Comparison of ENCODE assay signal across 7 mouse cellular contexts in genomic region chr13:99515736-99516447, GRCm38 (mm10). TPM values are rescaled to one million over a fixed set of nuclear protein-coding genes. Genes with fewer than 3 reads are reported as not detected.
DNase-seq lines count a peak whose midpoint lies in the region; ATAC-seq lines count a peak whose summit lies in the region.

No protein-coding gene starts in this region.

- peak overlapping the region; percentile 85 for H3K4me2 ChIP-seq in forebrain, embryonic 13.5 days
- peak overlapping the region; percentile 97 for H3K4me2 ChIP-seq in intestine, embryonic 15.5 days (replicated peaks)
- H3K4me2 ChIP-seq in midbrain, embryonic 16.5 days (ENCODE audit: low read length), result peak overlapping the region; percentile 99

- H3K4me1 ChIP-seq in brown adipose tissue, adult 24 weeks (ENCODE audit: control insufficient read depth, insufficient read depth, insufficient read length, low read length), result 0 out of 2 replicates have a peak, but pooled peaks cover 2% of the 10 kb centered on the region
- peaks cover 37% of the 10 kb centered on the region for H3K4me1 ChIP-seq in forebrain, embryonic 13.5 days
- H3K4me1 ChIP-seq in intestine, embryonic 15.5 days (replicated peaks), result 0 out of 2 replicates have a peak, but pooled peaks cover 12% of the 10 kb centered on the region
- H3K4me1 ChIP-seq in midbrain, embryonic 16.5 days (ENCODE audit: control insufficient read depth, insufficient read depth, low read length), result peaks cover 21% of the 10 kb centered on the region

- under 1% methylated on average over 44 of the region's 44 CpGs for WGBS in forebrain, embryonic 13.5 days
- under 1% methylated on average over 44 of the region's 44 CpGs for WGBS in intestine, embryonic 15.5 days
- 0% methylated on average over 44 of the region's 44 CpGs for WGBS in midbrain, embryonic 16.5 days

- H3K27me3 ChIP-seq in forebrain, embryonic 13.5 days, result no peaks in the 10 kb centered on the region
- no peaks in the 10 kb centered on the region for H3K27me3 ChIP-seq in intestine, embryonic 15.5 days (replicated peaks)
- no peaks in the 10 kb centered on the region for H3K27me3 ChIP-seq in midbrain, embryonic 16.5 days (ENCODE audit: control insufficient read depth, insufficient read depth, low read depth, low read length)

- peak overlapping the region; percentile 63 for H3K4me3 ChIP-seq in brown adipose tissue, adult 24 weeks (ENCODE audit: insufficient read depth, low read depth, low read length)
- H3K4me3 ChIP-seq in forebrain, embryonic 13.5 days, result peak overlapping the region; percentile 92
- H3K4me3 ChIP-seq in intestine, embryonic 15.5 days (replicated peaks), result peak overlapping the region; percentile 66
- peak overlapping the region; percentile 90 for H3K4me3 ChIP-seq in midbrain, embryonic 16.5 days (ENCODE audit: low read depth, low read length)

- H3K36me3 ChIP-seq in forebrain, embryonic 13.5 days (ENCODE audit: poor library complexity, severe bottlenecking), result peaks cover 3% of the 10 kb centered on the region; the same call in 1 of the 2 replicates
- no peaks in the 10 kb centered on the region for H3K36me3 ChIP-seq in intestine, embryonic 15.5 days
- no peaks in the 10 kb centered on the region for H3K36me3 ChIP-seq in midbrain, embryonic 16.5 days (ENCODE audit: control insufficient read depth, insufficient read depth, low read length)

- ATAC-seq in forebrain, embryonic 13.5 days, result peak; percentile 30
- peak; percentile 44 for ATAC-seq in intestine, embryonic 15.5 days
- peak; percentile 54 for ATAC-seq in midbrain, embryonic 16.5 days

- no peaks in the 10 kb centered on the region for H3K9me3 ChIP-seq in forebrain, embryonic 13.5 days (replicated peaks)
- no peaks in the 10 kb centered on the region for H3K9me3 ChIP-seq in intestine, embryonic 15.5 days
- H3K9me3 ChIP-seq in midbrain, embryonic 16.5 days (replicated peaks; ENCODE audit: control insufficient read depth, low read length, poor library complexity, severe bottlenecking), result no peaks in the 10 kb centered on the region

- H3K9ac ChIP-seq in forebrain, embryonic 13.5 days, result peak overlapping the region; percentile 97
- peak overlapping the region; percentile 55 for H3K9ac ChIP-seq in intestine, embryonic 15.5 days
- peak overlapping the region; percentile 98 for H3K9ac ChIP-seq in midbrain, embryonic 16.5 days (ENCODE audit: low read depth, low read length)

- DNase-seq in ovary, postnatal 10 days (ENCODE audit: low spot score), result peak; percentile 8
- no peak for DNase-seq in ovary, postnatal 14 days (ENCODE audit: low spot score)
- no peak for DNase-seq in layer of hippocampus, adult 18-20 months (ENCODE audit: low spot score in 2 of 2)

- H3K27ac ChIP-seq in brown adipose tissue, adult 24 weeks (replicated peaks; ENCODE audit: low read depth, low read length), result 0 out of 2 replicates have a peak overlapping the region, but pooled peaks have one; percentile 15
- H3K27ac ChIP-seq in forebrain, embryonic 13.5 days, result peak overlapping the region; percentile 100
- H3K27ac ChIP-seq in intestine, embryonic 15.5 days, result peak overlapping the region; percentile 68
- peak overlapping the region; percentile 99 for H3K27ac ChIP-seq in midbrain, embryonic 16.5 days (ENCODE audit: low read length)

RNA-seq across cellular contexts. Expression of gene Map1b, which starts 0.4 kb away (rescaled TPM):
- polyA plus RNA-seq in brown adipose tissue, adult 24 weeks (2012; ENCODE audit: insufficient read depth, insufficient read length, missing spikeins), result 1.4 and 2.7 TPM in 2 replicates
- 1,694 and 1,735 TPM in 2 replicates for polyA plus RNA-seq in forebrain, embryonic 13.5 days (2015; fragmentation: Nextera tagmentation; extraction: Ambion mirVana)
- 104 and 116 TPM in 2 replicates for polyA plus RNA-seq in intestine, embryonic 15.5 days (2015; fragmentation: Nextera tagmentation; extraction: Ambion mirVana)
- polyA plus RNA-seq in midbrain, embryonic 16.5 days (2015; fragmentation: Nextera tagmentation; extraction: Ambion mirVana), result 1,966 and 2,233 TPM in 2 replicates
- 100 to 1,000 TPM; 658 to 669 TPM for total RNA-seq in layer of hippocampus, adult 18-20 months (2021)

Comparison
In these comparisons a context has a peak if more than half of its experiments do, and no peak if none do; other contexts are left out.
1. H3K27ac ChIP-seq: peak in every context shown above with its lines; median percentile 100 in forebrain, embryonic 13.5 days; 99 in midbrain, embryonic 16.5 days; 68 in intestine, embryonic 15.5 days; 15 in brown adipose tissue, adult 24 weeks.
2. RNA of gene Map1b, which starts 0.4 kb away (polyA plus RNA-seq): 1,966 to 2,233 TPM in midbrain, embryonic 16.5 days, 1,694 to 1,735 TPM in forebrain, embryonic 13.5 days and 104 to 116 TPM in intestine, embryonic 15.5 days; 1.4 to 2.7 TPM in brown adipose tissue, adult 24 weeks; every median in the first group is over 10 times any median in the second.
3. Peak in every context shown above with its lines, with median percentiles within 50 percentile points of each other: H3K4me3 ChIP-seq, ATAC-seq, H3K4me2 ChIP-seq and H3K9ac ChIP-seq.